Mouse (Mus musculus) olfactory bulb, adult 2 months (tissue): ENCODE measurements around the gene Hps6.

ENCODE experiments used
- CTCF ChIP-seq: fragments of 200-500 bp; IDR thresholded peaks from 2 replicates; pipeline ENCODE4 v1.5.1; 2012; ENCODE audit warnings: low read depth, mild to moderate bottlenecking, low read length, moderate library complexity; ENCODE audit not compliant: insufficient read depth
- POLR2A ChIP-seq: fragments of 200-500 bp; IDR thresholded peaks from 2 replicates; pipeline ENCODE4 v1.6.1; 2012; ENCODE audit warnings: mild to moderate bottlenecking, low read depth, low read length, moderate library complexity; ENCODE audit not compliant: insufficient read depth

DNA sequence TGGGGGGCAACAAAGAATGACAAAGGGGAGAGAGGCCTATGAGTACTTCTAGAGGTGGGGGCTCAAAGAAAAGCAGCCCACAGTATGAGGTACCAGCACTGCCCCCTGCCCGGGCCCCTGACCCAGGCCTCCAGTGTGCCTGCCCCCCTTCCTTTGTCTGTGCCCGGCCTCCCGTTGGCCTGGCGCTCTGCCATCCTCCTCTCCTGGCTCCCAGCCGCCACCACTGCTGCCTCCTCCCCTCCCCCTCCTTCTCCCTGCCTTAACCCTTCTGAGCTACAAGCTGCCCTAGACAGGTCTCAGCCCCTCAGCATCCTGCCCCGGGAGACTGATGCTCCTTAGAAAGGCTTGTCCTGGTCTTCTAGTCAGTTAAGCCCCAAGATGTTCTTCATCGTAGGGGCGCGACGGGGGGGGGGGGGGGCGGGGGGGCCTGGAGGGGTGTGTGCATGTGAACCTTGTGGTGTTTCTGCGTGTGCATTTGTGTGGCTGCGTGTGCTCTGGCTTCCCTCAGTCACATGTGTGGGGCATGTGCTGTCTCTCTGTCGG is 38.7 kb downstream of the Hps6 start:
- 0 out of 2 replicates have a peak, but pooled peaks have one; percentile 8 for TF ChIP-seq POLR2A
- TF ChIP-seq CTCF = no peak
